Mouse (Mus musculus) heart, adult 11 months (tissue): ENCODE measurements around the gene Olfr66.

Experiments
- DNase-seq: peaks from one replicate; pipeline ENCODE4 v3.0.0; 2022

The Olfr66 gene

DNA sequence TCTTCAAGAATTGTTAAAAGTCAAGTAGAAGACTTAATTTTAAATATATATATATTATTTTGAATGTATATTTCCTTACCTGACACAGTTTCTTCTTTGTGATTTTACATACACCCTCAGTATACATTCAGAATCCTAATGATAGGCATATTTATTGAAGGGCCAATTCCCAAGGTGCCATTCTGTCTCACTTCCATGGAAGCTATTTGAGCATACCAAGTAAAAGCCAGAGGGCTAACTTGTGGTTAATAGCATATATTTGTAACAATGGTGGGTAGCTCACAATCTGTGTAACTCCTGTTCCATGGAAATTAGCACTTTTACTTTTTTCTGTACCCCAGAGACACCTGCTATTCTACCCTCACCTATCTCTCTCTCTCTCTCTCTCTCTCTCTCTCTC, at the start of gene Olfr66:
TSS of gene Olfr66 (minus strand) at position 101 of the 400 bp plus-strand sequence.
- no peak for DNase-seq

DNA sequence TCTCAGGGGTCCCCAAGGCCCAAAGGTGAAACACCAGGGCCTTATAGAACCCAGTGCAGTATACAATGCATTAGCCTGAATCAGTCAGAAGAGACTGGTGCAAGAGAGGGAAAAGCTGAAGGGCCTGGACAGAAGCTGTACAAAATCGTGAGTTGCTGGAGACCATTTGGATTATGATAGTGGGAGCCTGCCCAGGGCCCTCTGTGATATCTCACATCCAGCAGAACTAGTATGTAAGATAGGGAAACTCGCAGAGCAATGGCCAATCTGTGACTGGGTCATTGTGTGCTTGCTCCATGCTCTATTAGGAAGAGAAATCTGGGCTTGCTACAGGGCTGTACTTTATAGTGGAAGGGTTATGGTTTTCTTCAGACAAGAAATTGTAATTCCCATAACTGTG, 48.2 kb upstream of the Olfr66 start, which contains the start of gene Olfr632:
TSS of gene Olfr632 (plus strand) at position 84 of the 400 bp plus-strand sequence.
- no peak for DNase-seq

DNA sequence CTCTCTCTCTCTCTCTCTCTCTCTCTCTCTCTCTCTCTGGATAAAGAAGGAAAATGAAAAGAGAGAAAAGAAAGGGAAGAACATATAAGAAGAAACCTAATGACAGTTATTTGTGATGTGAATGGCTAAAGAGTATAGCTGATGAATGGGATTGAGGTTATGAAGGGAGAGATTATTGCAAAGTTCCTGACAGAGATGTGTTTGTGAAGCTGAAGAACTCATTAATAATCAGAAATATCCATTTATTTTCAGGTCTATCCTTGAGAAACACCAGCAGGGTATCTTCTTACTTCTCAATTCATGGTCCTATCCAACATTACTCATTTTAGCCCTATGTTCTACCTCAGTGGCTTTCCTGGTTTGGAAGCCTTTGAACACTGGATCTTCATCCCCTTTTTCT, 42.5 kb upstream of the Olfr66 start, which contains the start of gene Olfr631:
TSS of gene Olfr631 (plus strand) at position 301 of the 400 bp plus-strand sequence.
- no peak for DNase-seq

DNA sequence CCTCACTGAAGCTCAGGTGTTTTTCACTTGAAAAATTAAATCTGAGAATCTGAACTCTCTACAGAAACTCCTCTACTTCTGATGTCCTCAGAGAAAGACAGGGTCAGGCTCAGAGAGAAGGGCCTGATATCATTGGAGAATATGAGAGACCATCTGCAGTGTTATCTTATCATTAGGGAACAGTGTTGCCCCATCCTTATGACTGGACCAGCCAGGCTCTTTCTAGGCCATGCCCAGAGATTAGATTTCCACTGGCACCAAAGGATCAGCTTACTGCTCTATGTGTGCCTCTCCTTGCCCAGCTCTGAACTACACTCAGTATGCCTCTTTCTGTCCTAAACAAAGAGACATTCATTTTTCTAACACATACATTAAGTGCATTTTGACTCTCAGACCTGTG, 29.3 kb upstream of the Olfr66 start:
- no peak for DNase-seq

DNA sequence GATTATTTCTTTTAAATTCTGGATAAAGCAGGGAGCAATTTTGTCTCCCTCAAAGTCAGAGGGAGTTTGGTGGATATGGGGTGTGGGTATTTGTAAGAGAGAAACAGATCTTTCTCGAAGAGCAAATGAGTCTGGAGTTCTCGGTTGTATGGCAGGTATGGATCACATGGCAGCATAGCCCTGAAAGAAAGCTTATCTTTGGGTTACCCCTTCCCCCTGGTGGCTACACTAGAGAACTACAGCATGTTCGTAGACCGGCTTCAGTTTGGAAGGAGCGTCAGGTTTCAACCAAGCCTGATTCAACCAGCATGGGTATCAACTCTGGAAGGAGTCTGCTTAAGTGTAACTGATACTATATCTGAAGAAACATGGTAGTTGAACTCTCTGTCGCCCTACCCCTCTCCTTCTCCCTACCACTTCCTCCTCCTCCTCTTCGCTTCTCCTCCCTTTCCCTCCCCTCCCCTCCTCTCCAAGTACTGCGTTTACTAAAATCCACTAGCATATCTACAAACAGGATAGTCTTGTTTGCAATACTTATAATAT, 27.0 kb upstream of the Olfr66 start:
- no peak for DNase-seq

DNA sequence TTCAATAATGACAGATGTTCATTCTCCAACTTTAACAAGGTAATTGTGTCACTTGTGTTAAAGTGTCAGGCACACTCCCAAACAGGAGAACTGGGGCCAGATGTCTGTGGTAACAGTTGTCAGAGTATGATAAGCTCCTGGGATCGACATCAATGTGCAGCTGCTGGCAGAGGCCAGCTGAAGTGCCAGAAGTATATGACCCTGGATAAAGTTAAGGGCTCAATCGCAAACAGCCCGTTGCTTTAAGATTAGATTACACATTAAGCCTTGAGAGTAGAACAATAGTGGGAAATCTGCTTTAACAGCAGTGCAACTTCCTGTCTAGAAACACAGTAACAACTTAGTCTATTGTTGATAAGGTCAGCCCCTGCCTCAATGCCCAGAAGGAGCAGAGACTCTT, 24.0 kb upstream of the Olfr66 start:
- peak; percentile 86 for DNase-seq

DNA sequence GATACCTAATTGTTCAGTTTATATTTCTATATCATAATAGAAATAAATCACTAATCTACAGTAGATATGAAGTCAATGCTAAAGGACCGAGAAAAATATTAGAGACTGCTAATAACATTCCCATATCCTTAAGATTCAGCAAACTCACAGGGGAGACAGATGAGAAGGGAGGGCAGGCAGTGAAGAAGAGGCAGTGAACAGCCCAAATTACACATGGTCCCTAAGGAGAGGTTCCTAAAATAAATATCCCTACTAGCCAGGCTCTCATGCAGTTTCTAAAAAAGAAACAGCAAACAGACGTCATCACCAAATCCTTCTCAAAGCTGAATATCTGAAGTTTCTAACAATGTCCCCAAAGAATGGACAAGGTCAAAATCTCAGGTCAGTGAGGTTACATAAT, 17.1 kb upstream of the Olfr66 start, which contains the start of gene Olfr65:
TSS of gene Olfr65 (plus strand) at position 301 of the 400 bp plus-strand sequence.
- DNase-seq, result no peak

DNA sequence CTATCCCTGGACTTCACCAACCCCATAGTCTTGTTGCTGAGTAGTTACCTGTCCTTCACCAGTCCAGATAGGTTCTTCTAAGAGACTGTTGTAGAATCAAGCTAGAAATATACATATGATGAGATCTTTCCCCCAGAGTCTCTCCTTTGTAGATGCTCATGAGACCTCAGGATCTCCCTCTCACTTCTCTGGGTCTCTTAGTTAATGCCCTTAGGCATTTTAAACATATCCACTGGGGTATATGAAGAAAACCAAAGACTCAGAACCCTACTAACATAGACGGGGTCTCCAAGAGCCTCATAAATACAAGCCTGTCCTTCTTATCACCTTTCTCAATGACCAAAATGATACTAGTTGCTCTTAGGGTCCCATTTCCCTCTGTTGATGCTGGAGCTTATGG, 8.3 kb upstream of the Olfr66 start, which contains the start of gene Olfr64:
TSS of gene Olfr64 (minus strand) at position 101 of the 400 bp plus-strand sequence.
- DNase-seq, result no peak

DNA sequence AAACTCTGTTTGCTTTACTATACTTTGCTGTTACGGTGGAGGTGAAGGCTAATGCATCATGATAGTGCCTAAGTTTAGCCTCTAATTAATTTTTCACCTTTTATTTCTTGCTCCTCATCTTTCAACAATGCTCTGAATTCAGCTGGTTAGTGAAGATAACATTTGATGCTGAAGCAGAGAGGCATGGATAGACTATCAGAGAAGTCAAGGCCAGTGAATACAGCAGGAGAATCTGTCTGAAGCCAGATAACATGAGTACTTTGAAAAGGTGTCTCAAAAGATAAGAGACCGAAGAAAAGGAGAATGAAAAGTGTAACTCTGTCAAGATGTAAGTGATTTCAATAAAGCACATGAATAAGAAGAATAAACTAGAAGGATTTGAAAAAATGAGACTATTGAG, 9.0 kb downstream of the Olfr66 start:
- DNase-seq, result no peak

DNA sequence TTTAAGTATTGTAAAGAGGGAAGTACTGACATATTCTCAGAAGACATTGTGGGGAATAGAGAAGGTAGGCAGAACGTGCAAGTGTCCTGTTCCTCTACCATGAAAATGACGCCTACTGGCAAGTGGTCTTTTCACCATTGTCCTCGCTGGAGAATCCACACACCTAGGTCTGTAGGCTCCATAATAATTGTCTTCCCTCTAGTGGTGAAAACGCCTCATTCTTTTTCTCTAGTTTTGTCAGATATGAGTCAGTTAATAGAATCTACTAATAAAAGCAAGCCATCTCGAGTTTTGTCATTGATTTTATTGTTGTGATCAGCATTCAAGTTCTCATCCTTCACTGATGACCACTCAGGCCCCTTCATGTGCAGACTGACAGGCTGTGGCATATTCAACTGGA, 11.6 kb downstream of the Olfr66 start:
- DNase-seq, result no peak

DNA sequence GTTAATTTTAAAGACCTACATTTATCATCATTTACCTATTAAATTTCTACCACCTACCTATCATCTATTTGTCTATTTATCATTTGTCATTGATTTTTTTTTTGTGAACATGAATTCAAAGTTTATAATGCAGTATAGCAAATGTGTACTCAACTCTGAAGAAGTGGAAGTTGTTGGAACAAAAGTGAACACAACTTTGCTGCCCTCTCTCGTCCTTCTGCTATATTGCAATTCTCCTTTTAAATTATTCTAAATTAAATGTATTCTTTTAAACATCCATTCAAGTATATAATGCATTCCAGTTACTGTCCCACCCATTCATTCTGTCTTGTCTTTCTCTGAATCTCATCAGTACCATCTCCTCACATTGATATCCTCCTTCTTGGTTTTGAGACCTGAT, 13.0 kb downstream of the Olfr66 start:
- DNase-seq, result no peak

DNA sequence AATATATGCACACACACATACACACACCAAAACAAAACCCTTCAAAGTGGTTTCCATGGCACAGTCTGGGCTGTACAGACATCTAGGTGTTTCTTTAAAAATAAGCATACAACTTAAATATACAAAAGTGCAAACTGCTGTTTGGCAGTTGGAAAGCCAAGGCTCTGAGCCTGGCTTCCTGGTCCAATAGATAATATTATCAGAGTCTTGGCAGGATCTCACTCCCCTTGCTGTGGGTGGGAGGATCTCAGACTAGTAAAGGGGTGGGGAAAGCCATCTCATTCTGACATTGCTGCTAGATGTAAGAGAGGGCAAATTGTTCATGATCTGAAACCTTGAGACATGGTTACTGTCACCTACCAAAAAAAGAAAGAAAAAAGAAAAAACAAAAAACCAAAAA, 15.4 kb downstream of the Olfr66 start:
- DNase-seq, result no peak

DNA sequence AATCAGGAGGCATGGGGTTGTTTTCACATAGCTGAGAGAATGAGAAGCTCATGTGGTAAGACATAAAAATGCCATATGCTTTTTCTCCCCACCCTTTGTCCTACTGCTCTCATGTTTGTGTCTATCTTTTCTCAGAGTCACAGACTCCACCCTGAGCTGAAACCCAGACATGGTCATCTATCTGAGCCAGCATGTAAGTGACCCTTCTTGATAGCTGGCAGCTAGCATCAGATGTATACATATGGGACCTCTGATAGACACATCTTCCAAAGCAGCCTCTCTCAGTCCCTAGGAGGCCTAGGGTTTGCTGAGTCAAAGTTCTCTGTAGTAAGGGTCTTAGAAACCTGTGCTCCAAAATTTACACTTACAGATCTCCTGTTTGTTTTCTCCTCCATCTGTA, 20.3 kb downstream of the Olfr66 start:
- DNase-seq, result no peak

DNA sequence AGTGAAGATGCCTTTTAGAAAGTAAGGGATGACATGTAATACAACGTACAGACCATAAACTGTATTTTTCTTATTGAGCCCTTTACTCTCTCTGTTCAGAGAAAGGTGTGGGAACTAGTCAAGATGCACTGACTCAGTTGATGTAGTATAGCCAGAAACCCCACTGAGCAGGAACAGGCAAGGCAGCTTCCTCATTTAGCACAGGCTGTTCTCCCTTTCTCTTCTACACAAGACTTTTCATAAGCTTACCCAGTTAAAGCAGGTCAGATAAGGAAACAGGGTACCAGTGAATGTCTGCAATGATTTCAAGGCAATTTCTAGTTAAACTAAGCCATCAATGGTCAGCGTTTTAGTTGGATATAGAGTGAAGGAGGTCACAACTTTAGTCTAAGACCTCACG, 24.5 kb downstream of the Olfr66 start:
- DNase-seq, result no peak

DNA sequence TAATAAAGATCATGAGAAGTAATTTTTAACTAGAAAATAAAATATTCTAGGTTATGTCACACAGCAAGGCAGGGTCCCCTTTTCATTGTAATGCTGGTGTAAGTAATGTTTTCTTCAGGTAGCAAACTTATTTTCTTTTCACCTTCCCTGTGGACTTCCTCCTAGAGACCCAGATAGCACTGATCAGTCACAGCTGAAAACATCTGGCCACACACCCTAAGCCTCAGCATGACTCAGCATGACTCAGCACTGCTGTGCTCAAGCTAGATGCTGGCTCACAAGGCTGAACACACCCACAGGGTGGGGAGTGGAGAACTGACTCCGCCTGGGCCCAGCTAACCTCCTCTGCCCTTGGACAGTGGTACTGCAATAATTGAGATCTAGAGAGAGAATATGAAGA, 25.2 kb downstream of the Olfr66 start:
- peak; percentile 95 for DNase-seq

DNA sequence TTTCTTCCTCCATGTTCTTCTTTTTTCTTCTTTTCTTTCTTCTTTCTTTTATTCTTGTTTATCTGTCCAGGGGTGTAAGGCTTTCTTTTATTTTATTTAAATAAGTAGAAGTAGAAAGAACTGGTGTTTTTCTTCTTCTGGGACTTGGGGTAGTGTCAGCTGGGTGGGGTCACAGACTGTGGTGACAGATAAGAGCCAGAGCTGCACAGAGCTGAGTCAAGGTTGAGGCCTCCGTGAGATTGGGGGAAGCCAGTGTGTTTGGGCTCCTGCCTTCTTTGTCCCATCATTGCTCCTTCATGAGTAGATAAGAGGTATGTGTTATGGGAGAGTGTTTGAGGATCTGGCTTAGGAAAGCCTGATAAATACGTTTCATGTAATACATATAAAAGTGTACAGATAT, 27.0 kb downstream of the Olfr66 start:
- no peak for DNase-seq

DNA sequence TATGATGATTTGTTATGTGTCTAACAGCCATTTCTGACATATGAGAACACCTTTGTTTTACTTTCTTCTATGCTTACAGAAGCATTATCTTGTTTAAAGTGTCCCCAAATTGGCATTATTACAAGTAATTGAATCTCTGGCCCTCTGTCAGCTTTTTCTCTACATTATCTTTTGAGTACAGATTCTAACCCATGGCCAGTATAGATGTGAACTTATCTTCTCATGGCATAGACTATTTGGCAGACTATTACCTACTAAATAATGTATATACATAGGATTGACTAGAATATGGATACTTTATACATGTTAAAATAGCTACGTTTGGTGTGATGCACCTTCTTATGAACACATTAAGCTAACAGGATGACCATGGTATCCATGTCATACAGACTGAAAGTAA, 31.4 kb downstream of the Olfr66 start:
- DNase-seq, result no peak

DNA sequence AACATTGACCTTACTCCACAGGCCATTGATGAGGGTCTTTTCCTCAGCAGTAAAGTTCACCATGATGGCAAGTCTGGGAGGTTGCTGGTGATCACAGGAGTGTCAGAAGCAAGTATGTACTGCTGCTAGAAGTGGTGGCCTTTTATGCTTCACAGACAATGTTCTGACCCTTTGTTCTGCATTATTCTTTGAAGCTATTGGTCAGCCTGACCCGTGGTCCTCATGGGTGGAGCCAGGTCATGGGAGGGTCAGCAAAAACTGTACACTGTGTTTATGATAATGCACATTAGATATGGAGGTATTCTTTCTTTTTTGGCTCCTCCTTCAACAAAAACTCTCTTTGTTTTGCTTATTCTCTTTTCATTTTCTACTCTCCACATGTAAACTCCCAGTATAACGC, 33.0 kb downstream of the Olfr66 start, which contains the start of gene Hbb-y:
TSS of gene Hbb-y (minus strand) at position 127 of the 400 bp plus-strand sequence.
- DNase-seq, result no peak

DNA sequence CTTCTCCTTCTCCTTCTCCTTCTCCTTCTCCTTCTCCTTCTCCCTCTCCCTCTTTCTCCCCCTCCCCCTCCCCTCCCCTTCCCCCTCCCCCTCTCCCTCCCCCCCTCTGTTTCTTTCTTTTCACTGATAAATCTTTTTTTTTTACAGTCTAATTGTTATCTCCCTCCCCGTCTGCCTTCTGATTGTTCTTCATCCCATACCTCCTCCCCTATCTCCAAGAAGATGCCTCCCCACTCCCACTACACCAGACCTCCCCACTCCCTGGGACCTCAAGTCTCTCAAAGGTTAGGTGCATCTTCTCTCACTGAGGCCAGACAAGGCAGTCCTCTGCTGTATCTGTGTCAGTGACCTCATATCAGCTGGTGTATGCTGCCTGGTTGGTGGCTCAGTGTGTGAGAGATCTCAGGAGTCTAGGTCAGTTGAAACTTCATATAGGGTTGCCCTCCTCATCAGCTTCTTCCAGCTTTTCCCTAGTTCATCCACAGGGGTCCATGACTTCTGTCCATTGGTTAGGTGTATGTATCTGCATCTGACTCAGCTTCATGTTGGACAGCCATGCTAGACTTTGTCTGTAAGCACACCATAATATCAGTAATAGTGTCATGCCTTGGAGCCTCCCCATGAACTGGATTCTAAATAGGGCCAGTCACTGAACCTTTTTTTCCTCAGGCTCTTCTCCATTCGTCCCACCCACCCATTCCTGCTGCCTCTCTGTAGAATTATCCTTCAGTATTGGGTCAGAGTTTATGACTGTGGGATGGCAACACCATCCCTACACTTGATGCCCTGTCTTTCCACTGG, 41.3 kb downstream of the Olfr66 start:
- no peak for DNase-seq

DNA sequence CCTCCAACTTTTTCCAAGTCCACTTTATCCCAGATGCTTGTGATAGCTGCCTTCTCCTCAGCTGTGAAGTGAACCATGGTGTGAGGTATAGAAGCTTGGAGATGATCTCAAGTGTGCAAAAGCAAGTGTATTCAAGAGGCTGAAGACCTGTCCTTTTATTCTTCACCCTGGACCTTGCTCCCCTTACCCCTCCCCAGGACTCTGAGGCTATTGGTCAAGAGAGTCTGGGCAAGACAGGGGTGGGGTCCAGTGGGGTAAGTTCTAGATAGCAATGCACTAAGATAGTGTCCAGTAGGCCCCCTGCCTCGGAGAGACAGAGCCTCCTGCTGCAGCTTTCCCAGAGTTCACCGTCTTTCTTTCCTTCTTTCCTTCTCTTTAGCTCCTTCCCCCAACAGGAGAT, 43.0 kb downstream of the Olfr66 start, which contains the start of gene Hbb-bh1:
TSS of gene Hbb-bh1 (minus strand) at position 131 of the 400 bp plus-strand sequence.
- no peak for DNase-seq

DNA sequence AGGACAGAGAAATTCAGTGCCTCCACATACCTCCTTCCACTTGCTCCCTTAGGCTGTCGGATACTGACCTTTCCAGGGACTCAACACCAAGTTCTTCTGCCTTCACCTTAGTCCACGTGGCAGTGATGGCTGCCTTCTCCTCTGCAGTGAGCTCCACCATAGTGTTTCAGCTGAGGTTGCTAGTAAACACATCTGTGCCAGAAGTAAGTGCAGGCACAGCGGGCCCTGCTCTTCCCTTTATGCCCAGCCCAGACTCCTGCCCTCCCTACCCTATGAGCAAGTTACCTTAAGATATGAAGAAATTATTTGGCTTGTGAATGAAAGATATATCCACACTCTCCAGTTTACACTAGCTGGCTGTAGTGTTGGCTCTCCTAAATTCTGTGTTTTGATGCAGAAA, 45.8 kb downstream of the Olfr66 start, which contains the start of gene Hbb-bh2:
TSS of gene Hbb-bh2 (minus strand) at position 253 of the 400 bp plus-strand sequence.
- DNase-seq, result no peak
